Mouse (Mus musculus): ENCODE results near the gene Fam174b. TPM values are rescaled to one million over a fixed set of nuclear protein-coding genes. Genes with fewer than 3 reads are reported as not detected.

The Fam174b gene
- total and polyA plus RNA-seq, 3 experiments = not detected

GRCm38 (mm10) chr7:73787513-73787912 is 47.4 kb downstream of the Fam174b start:
- Histone ChIP-seq H3K4me1 (ENCODE audit: control insufficient read depth in 1 of 2, insufficient read depth in 2 of 2) (no peaks in the 10 kb centered on the region), H3K27me3 (replicated peaks) (peaks cover 88% of the 10 kb centered on the region), H3K9me3 (replicated peaks; ENCODE audit: low read length) (no peaks in the 10 kb centered on the region), H3K79me2 (replicated peaks; ENCODE audit: control insufficient read depth, extremely low read depth, insufficient read depth, poor library complexity, severe bottlenecking) (no peaks in the 10 kb centered on the region), H3K4me2 (ENCODE audit: insufficient read depth, low read depth, poor library complexity, severe bottlenecking) (no peak overlapping the region), H3K36me3 (replicated peaks in 1 of 2; ENCODE audit: control insufficient read depth in 1 of 2, insufficient read depth in 1 of 2, low read length in 1 of 2) (no peaks in the 10 kb centered on the region), H3K27ac (ENCODE audit: insufficient read depth, low read depth) (no peak overlapping the region), H3K9ac (ENCODE audit: insufficient read depth, low read depth) (no peak overlapping the region), H3K4me3 (replicated peaks in 1 of 3; ENCODE audit: low read depth in 2 of 3, low read length in 2 of 3, poor library complexity in 1 of 3) (no peak overlapping the region)
- DNase-seq (ENCODE audit: extremely low read depth) = no peak
- in situ Hi-C loops (cut with MboI; ENCODE audit: low pct_ligation_motif_present, low pct_unique_long_range_greater_than_20kb, low sequenced_read_pairs) = no loop called here
- dilution Hi-C loops (cut with MboI; ENCODE audit: extremely low pct_ligation_motif_present, extremely low pct_unique_long_range_greater_than_20kb, low sequenced_read_pairs) = no loop called here
- TF ChIP-seq PAX5 (IDR thresholded peaks at IDR 0.05; ENCODE audit: low read length) (no peak), CTCF (conservative IDR thresholded peaks at IDR 0.05 in 1 of 2, IDR thresholded peaks at IDR 0.05 in 1 of 2; ENCODE audit: low read depth in 2 of 2, low read length in 2 of 2) (no peak)

GRCm38 (mm10) chr7:73791096-73791495 is 51.0 kb downstream of the Fam174b start:
- peaks cover 93% of the 10 kb centered on the region for H3K27me3 ChIP-seq (replicated peaks)
- H3K79me2 ChIP-seq (replicated peaks; ENCODE audit: control insufficient read depth, extremely low read depth, insufficient read depth, poor library complexity, severe bottlenecking) = no peaks in the 10 kb centered on the region
- no peaks in the 10 kb centered on the region for H3K4me1 ChIP-seq (ENCODE audit: control insufficient read depth in 1 of 2, insufficient read depth in 2 of 2)
- no peaks in the 10 kb centered on the region for H3K36me3 ChIP-seq (replicated peaks in 1 of 2; ENCODE audit: control insufficient read depth in 1 of 2, insufficient read depth in 1 of 2, low read length in 1 of 2)
- no peak for DNase-seq (ENCODE audit: extremely low read depth)
- TF ChIP-seq MAX (IDR thresholded peaks at IDR 0.05; ENCODE audit: low read length) (no peak), JUN (IDR thresholded peaks at IDR 0.05; ENCODE audit: insufficient read depth, low read depth, low read length) (no peak), CHD1 (IDR thresholded peaks at IDR 0.05; ENCODE audit: low read depth, low read length) (no peak), GABPA (IDR thresholded peaks at IDR 0.05; ENCODE audit: insufficient replicate concordance, low read depth, low read length) (no peak)
- in situ Hi-C loops (cut with MboI; ENCODE audit: low pct_ligation_motif_present, low pct_unique_long_range_greater_than_20kb, low sequenced_read_pairs) = no loop called here
- H3K27ac ChIP-seq (ENCODE audit: insufficient read depth, low read depth) = no peak overlapping the region
- H3K9me3 ChIP-seq (replicated peaks; ENCODE audit: low read length) = no peaks in the 10 kb centered on the region
- dilution Hi-C loops (cut with MboI; ENCODE audit: extremely low pct_ligation_motif_present, extremely low pct_unique_long_range_greater_than_20kb, low sequenced_read_pairs) = no loop called here
- H3K4me3 ChIP-seq (replicated peaks in 1 of 3; ENCODE audit: low read depth in 2 of 3, low read length in 2 of 3, poor library complexity in 1 of 3) = no peak overlapping the region
- no peak overlapping the region for H3K9ac ChIP-seq (ENCODE audit: insufficient read depth, low read depth)
- peak overlapping the region; percentile 5; the same call in 1 of the 2 replicates for H3K4me2 ChIP-seq (ENCODE audit: insufficient read depth, low read depth, poor library complexity, severe bottlenecking)

- Histone ChIP-seq H3K36me3 (replicated peaks in 1 of 2; ENCODE audit: control insufficient read depth in 1 of 2, insufficient read depth in 1 of 2, low read length in 1 of 2) (no peaks in the 10 kb centered on the region), H3K4me3 (replicated peaks in 1 of 3; ENCODE audit: low read depth in 2 of 3, low read length in 2 of 3, poor library complexity in 1 of 3) (no peak overlapping the region), H3K9me3 (replicated peaks; ENCODE audit: low read length) (no peaks in the 10 kb centered on the region), H3K9ac (ENCODE audit: insufficient read depth, low read depth) (no peak overlapping the region), H3K27ac (ENCODE audit: insufficient read depth, low read depth) (no peak overlapping the region), H3K4me2 (ENCODE audit: insufficient read depth, low read depth, poor library complexity, severe bottlenecking) (no peak overlapping the region), H3K4me1 (ENCODE audit: control insufficient read depth in 1 of 2, insufficient read depth in 2 of 2) (no peaks in the 10 kb centered on the region), H3K27me3 (replicated peaks) (peaks cover 93% of the 10 kb centered on the region), H3K79me2 (replicated peaks; ENCODE audit: control insufficient read depth, extremely low read depth, insufficient read depth, poor library complexity, severe bottlenecking) (no peaks in the 10 kb centered on the region)
- TF ChIP-seq GABPA (IDR thresholded peaks at IDR 0.05; ENCODE audit: insufficient replicate concordance, low read depth, low read length) (no peak), TBP (conservative IDR thresholded peaks at IDR 0.05; ENCODE audit: low read depth, low read length) (no peak), BHLHE40 (IDR thresholded peaks at IDR 0.05; ENCODE audit: low read depth, low read length) (no peak), MAFK (IDR thresholded peaks at IDR 0.05; ENCODE audit: insufficient replicate concordance, low read length) (no peak), EP300 (IDR thresholded peaks at IDR 0.05; ENCODE audit: low read length) (no peak), MEF2A (IDR thresholded peaks at IDR 0.05; ENCODE audit: borderline replicate concordance, low read depth, low read length) (no peak), E2F4 (IDR thresholded peaks at IDR 0.05; ENCODE audit: insufficient replicate concordance, low read depth, low read length) (no peak), KAT2A (IDR thresholded peaks at IDR 0.05; ENCODE audit: insufficient replicate concordance, low read length) (no peak), SMC3 (IDR thresholded peaks at IDR 0.05; ENCODE audit: low read depth, low read length) (no peak)
- dilution Hi-C loops (cut with MboI; ENCODE audit: extremely low pct_ligation_motif_present, extremely low pct_unique_long_range_greater_than_20kb, low sequenced_read_pairs) = no loop called here
- no peak for DNase-seq (ENCODE audit: extremely low read depth)
- in situ Hi-C loops (cut with MboI; ENCODE audit: low pct_ligation_motif_present, low pct_unique_long_range_greater_than_20kb, low sequenced_read_pairs) = no loop called here
Observed at GRCm38 (mm10) chr7:73792155-73792554, 52.1 kb downstream of the Fam174b start.

All from CH12.LX (cell line).